Mouse (Mus musculus) embryo, embryonic 9.5 days (tissue): ENCODE results near the gene Ptch1.
A peak's percentile ranks its signal among the peaks of the same experiment; 100 is the strongest.

Experiments used
- DNase-seq: peaks from one replicate; pipeline ENCODE4 v3.0.0-alpha.2; 2017; ENCODE audit errors: extremely low spot score

Gene Ptch1

DNA sequence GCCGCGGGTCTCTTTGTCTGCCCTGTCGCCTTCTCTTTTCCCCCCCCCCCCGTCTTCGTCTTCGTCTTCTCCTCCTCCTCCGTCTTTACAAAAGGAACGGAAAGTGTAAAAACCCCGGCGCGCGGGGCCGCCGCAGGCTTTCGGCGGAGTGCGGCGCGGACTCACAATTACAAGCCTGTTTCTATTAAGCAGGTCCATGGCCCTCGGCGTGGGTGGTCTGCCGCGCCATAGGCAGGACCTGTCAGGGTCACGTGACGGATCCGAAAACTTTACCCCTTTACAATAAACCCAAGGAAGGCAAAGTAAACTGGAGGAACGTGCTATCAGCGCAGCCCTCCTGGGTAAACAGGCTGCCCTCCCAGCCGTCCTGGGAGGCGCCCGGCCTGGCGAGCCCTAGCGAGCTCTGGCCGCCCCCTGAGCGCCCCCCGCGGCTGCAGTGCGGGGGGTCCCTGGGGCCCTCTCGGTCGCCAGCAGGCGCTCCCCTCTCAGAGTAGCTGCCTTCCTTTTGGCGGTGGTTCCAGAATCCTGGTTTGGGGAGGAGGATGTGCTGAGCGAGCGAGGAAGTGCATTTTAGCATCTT, at the start of gene Ptch1:
Gene Ptch1 (minus strand): TSS at position 343 of the 580 bp plus-strand sequence.
- DNase-seq, result peak; percentile 84

GRCm38 (mm10) chr13:63621301-63621700, 47.9 kb upstream of the Ptch1 start:
- no peak for DNase-seq

- no peak for DNase-seq
Measured at GRCm38 (mm10) chr13:63613201-63613600, 39.8 kb upstream of the Ptch1 start.

DNA sequence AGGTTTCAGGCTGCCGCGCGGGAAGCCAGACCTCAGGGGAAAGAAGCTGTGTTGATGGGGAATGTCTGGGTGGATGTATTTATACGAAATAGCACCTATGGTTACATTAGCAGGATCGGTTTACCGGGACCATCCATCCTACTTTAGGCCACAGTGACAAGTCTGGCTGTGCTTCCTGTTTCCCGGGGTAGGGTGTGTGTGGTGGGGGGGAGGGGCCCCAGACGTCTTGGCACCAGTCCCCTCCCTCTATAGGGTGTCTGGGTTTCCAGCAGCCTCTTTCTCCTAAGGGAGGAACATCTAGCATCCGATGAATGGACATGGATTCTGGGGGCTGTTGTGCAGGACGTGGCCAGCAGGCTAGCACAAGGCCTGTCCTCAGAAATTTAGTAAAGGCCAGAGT, 36.3 kb upstream of the Ptch1 start:
- DNase-seq, result peak; percentile 35

DNA sequence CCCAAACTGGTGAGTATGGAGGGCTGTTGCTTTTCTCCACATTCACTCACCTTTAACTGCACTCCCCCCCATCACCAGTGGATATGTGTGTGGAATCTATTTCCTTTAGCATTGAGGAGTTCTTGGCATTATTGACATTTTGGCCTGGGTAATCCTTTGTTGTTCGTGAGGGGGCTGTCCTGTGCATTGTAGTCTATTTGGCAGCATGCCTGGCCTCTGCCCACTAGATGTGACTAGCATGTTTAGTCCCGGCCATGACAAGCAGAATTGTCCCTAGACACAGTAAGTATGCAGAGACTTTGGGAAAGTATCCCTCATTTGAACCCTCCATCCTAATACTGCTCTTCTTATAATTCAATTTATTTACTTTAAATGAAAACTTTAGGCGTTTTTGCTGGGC, 24.2 kb upstream of the Ptch1 start:
- no peak for DNase-seq

DNA sequence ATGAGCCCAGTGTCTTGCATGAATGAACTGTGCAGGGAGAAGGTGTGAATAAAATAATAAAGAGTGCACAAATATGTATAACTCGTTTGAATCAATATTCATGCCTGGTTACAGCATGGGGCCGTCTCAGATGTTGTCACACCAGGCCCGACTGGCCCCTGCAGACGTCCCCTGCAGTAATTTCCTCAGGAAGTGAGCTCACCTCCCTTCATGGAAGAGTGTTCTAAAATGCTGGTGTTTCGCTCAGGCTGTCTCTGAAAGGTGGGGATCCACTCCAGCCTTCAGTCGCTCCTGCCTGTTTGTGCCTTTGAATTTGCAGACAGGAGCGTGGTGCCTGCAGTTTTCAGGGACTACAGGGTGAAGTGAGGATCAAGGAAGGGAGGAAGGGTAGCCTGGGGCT, 22.5 kb upstream of the Ptch1 start:
- DNase-seq, result no peak

DNA sequence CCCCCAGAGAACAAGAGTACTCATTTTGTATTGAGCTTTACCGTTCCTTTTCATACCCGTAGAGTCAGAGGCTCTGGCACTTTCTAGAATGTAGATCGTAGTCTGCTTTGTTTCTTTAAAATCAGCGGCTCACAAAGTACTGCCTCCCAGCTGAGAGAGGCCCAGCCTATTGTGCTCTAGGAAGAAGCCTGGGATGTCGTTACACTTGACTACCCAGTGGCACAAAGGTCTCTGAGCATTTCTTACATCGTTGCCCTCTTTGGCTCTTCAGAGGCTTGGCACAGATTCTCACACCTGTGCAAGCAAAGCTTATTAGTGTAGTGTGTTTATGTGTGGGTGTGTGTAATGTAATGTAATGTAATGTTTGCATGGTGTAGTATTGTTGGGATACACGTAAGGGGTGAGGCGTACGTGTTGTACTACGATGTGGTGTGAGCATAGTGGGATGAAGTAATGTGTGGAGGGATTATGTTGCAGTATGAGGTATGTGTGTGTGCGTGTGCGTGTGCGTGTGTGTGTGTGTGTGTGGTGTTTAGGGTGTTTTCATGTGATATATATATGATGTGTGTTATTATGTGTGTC, 20.2 kb upstream of the Ptch1 start:
- no peak for DNase-seq

DNA sequence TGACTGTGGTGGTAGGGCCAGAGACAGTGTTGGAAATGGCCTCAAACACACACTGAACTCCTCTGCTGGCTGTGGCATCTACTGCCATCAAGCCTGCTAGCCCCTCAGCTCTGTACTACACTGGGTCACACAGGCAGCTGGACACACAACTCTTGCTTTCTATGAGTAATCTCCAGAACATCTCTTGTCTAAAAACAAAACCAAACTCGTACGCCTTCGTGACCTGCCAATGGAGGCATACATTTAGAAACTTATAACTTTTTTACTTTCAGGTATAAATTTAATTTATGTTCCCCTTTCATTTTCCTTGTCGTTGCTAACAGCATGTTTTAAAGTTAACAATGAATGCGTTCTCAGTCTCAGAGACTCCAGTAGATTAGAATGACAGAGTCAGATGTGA, 19.4 kb upstream of the Ptch1 start:
- no peak for DNase-seq

- no peak for DNase-seq
Measured at GRCm38 (mm10) chr13:63574601-63575000, 1.2 kb upstream of the Ptch1 start.

GRCm38 (mm10) chr13:63572453-63573255, 744 bp downstream of the Ptch1 start:
- DNase-seq, result peak; percentile 69

- no peak for DNase-seq
Measured at GRCm38 (mm10) chr13:63572111-63572452, 1.3 kb downstream of the Ptch1 start.

DNA sequence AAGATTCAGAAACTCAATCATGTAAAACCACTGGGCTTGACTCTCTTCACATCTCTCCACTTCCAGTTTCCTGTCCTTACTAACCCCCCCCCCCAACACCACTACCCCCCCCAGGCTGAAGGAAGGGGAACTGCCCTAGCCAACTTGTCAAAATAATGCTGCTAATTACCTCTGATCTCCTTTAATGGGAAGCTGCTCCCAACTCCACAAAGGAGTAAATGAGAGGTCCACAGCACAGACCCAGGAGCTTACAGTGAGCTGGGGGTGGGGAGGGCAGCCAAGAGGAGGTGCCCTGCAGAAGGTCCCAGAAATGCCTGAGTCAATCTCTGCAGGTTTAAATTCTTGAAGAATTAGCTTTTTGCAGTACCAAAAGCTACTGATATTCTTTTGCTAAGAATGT, 2.9 kb downstream of the Ptch1 start:
- no peak for DNase-seq

DNA sequence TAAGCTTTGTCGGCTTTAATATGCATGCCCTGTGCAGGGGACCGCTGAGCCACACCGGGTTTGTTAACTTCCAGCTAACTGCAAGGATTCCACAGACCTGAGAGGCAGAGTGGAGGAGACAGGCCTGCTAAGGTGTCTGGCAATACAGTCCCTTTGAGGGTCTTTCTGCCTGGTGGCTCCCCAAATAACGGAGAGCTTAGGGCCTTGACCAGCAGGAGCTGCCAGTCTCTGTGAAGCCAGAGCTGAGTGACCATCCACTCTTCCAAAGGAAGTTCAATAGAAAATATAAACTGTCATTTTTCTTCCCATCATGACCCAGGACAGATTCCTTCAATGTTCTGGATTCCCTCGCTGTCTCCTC, 4.0 kb downstream of the Ptch1 start:
- no peak for DNase-seq

GRCm38 (mm10) chr13:63568741-63569395, 4.5 kb downstream of the Ptch1 start:
- peak; percentile 72 for DNase-seq

GRCm38 (mm10) chr13:63568306-63568705, 5.1 kb downstream of the Ptch1 start:
- no peak for DNase-seq

DNA sequence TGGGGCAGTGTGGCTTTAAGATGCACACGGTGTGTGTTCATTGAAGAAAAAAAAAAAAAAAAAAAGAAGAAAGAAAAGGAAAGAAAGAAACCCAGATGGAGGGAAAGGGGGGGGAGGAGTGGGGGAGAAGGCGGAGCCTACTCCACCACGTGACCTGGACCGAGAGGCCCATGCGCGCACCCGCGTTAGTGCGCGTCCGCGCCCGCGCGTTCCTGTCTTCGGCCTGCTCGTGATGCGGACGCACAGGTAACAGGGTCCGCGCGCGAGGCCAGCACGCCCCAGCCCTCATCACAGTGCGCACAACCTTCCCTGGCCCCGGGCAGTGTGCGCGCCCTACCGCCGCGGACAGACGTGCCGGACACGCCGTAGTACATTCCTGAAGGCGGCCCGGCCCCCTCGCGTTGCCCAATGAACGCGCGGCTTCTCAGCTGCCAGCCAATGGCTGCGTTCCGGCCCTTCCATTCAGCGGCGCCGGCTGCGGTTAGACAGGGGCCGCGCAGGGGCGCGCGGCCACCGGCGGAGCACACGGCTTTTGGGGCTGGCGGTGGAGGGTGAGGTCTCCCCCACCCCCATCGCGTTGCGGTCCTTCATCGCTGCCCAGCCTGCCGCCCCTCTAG, 5.6 kb downstream of the Ptch1 start:
- peak; percentile 99 for DNase-seq

- DNase-seq, result peak; percentile 94
Measured at GRCm38 (mm10) chr13:63566018-63567015, 7.1 kb downstream of the Ptch1 start.

DNA sequence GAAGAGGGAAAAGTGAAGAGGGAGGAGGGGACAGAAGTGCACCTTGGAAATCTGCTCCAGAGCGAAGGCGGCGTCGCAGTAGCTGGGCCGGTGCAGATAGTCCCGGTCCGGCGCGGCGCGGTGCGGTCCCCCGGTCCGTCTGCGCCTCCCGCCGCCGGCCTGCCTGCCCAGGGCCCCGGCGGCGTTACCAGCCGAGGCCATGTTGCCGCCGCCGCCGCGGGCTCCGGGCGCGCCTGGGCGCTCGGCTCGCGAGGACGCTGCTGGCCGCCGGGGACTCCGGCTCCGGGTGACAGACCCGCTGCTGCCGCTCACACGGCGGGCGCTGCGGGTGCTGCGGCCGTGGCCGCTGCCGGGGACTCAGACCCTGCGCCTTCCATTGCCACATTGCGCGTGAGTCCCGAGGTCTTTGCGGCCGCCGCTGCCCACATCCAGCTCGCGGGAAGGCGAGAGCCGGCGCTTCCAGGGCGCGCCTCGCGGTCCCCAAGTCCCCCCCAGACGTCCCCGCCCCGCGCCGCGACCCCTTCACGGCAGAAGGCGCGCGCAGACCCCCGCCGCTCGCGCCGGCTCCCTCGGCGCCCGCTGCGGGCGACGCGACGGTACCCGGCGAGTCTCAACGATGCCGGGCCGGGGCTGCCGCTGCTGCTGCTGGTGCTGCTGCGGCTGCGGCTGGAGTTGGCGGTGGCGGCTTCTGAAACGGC, 7.9 kb downstream of the Ptch1 start:
- DNase-seq, result no peak

DNA sequence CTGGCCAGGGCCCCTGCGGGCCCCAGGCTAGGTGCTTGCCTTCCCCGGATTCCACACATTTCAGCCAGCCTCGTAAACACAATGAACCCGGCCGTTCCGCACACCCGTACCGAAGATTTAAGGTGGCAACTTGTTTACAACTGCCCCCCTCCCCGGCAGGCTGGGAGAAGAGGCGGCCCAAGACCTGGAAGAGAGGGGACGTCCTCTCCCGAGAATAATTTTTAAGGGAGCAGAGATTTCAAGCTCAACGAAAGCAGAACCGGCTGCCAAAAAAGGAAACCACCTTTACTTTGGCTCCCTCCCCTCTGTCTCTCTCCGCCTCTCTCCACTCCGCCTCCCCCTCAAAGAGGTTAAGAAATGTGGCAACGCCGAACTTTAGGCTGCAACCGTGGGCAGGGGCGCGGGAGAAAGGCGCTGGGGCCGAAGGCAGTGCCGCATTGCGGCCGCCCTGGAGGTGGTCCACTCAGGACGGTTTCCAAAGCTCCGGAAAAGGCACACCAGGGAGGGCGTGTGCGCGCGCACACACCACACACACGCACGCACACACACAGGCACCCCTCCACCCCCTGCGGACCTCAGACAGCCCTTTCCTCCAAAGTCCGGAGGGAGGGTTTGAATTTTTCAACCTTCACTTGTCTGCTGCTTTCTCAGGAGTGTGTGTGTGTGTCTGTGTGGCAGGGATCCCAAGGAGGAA, 8.6 kb downstream of the Ptch1 start:
- DNase-seq, result peak; percentile 73
